Mouse (Mus musculus) stomach, postnatal 0 days (tissue): Measurements from ENCODE around the gene Lypla2. TPM values are rescaled to one million over a fixed set of nuclear protein-coding genes. Genes with fewer than 3 reads are reported as not detected.

Experiments used
- ATAC-seq: fragments of 200-750 bp; cut with Nextera tagmentation; 2 replicates; pipeline ENCODE4 v1.8.0; 2017; ENCODE audit not compliant: low FRiP score, low TSS enrichment
- DNase-seq: peaks from one replicate; pipeline ENCODE4 v3.0.0-alpha.2; 2016; ENCODE audit warnings: low spot score
- H3K27ac ChIP-seq: fragments of 300-500 bp; sonication (generic); replicated peaks from 2 replicates; pipeline ENCODE4 v1.5.1; 2014; ENCODE audit warnings: mild to moderate bottlenecking, control low read depth
- H3K27me3 ChIP-seq: fragments of 300-500 bp; sonication (generic); 2 replicates; pipeline ENCODE4 v1.6.1; 2014; ENCODE audit warnings: low read length; ENCODE audit not compliant: control insufficient read depth, insufficient read depth
- H3K36me3 ChIP-seq: fragments of 300-500 bp; sonication (generic); 2 replicates; pipeline ENCODE4 v1.6.1; 2014; ENCODE audit warnings: low read length, mixed read lengths; ENCODE audit not compliant: control insufficient read depth, insufficient read depth
- H3K4me1 ChIP-seq: fragments of 300-500 bp; sonication (generic); replicated peaks from 2 replicates; pipeline ENCODE4 v1.6.1; 2014; ENCODE audit warnings: antibody characterized with exemption; ENCODE audit not compliant: control insufficient read depth, insufficient read depth
- H3K4me2 ChIP-seq: fragments of 300-500 bp; sonication (generic); replicated peaks from 2 replicates; pipeline ENCODE4 v1.6.1; 2014; ENCODE audit warnings: low read depth, mild to moderate bottlenecking, control low read depth, moderate library complexity
- H3K4me3 ChIP-seq: fragments of 300-500 bp; sonication (generic); 2 replicates; pipeline ENCODE4 v1.5.1; 2014; ENCODE audit warnings: low read depth, low read length, control low read depth
- H3K9ac ChIP-seq: fragments of 300-500 bp; sonication (generic); 2 replicates; pipeline ENCODE4 v1.6.1; 2014; ENCODE audit warnings: mild to moderate bottlenecking, low read length, control low read depth, mixed read lengths
- H3K9me3 ChIP-seq: fragments of 300-500 bp; sonication (generic); 2 replicates; pipeline ENCODE4 v1.6.1; 2016; ENCODE audit warnings: low read length; ENCODE audit not compliant: control insufficient read depth
- CTCF ChIP-seq: IDR thresholded peaks from 2 replicates; pipeline ENCODE4 v1.5.1; 2016; ENCODE audit warnings: antibody characterized with exemption, low read depth, mild to moderate bottlenecking, moderate library complexity
- EP300 ChIP-seq: optimal IDR thresholded peaks from 2 replicates; pipeline ENCODE3; 2016; ENCODE audit warnings: antibody characterized with exemption
- WGBS: fragments of 180-500 bp; shearing (Covaris S2); extraction: QIAGEN DNeasy Blood & Tissue Kit; methylation state at CpG from one replicate; pipeline ENCODE4 v1.1.7; 2014; 5-methylcytosine and 5-hydroxymethylcytosine counted together
- polyA plus RNA-seq: library from polyadenylated mRNA; unstranded; fragments of >200 nt; fragmentation: Nextera tagmentation; extraction: Ambion mirVana; gene quantifications from 2 replicates; pipeline ENCODE4 v1.2.1, GENCODE M21; 2015

The Lypla2 gene
- polyA plus RNA-seq, 1 experiment from 2014 or later, result 88.6 TPM

- no peak for DNase-seq
- peaks cover 54% of the 10 kb centered on the region for H3K36me3 ChIP-seq
- ATAC-seq, result no peak
Measured at GRCm38 (mm10) chr4:136008782-136009447, 36.5 kb upstream of the Lypla2 start.

GRCm38 (mm10) chr4:136006821-136007220 is 34.4 kb upstream of the Lypla2 start:
- TF ChIP-seq EP300, result no peak
- Histone ChIP-seq H3K4me3 (no peak overlapping the region), H3K27ac (no peak overlapping the region), H3K4me2 (no peak overlapping the region), H3K4me1 (no peaks in the 10 kb centered on the region), H3K9ac (no peak overlapping the region), H3K36me3 (peaks cover 63% of the 10 kb centered on the region), H3K27me3 (no peaks in the 10 kb centered on the region), H3K9me3 (no peaks in the 10 kb centered on the region)
- ATAC-seq (no peak), DNase-seq (no peak)
- WGBS, result 83% methylated on average over 3 of the region's 3 CpGs

More at GRCm38 (mm10) chr4:136008782-136009447, 36.5 kb upstream of the Lypla2 start:
- WGBS, result 80% methylated on average over 8 of the region's 8 CpGs
- H3K9me3 ChIP-seq, result no peaks in the 10 kb centered on the region
- no peak overlapping the region for H3K4me2 ChIP-seq
- H3K27me3 ChIP-seq, result no peaks in the 10 kb centered on the region
- H3K9ac ChIP-seq, result no peak overlapping the region
- H3K4me1 ChIP-seq, result no peaks in the 10 kb centered on the region
- TF ChIP-seq EP300 (no peak), CTCF (no peak)
- no peak overlapping the region for H3K4me3 ChIP-seq
- no peak overlapping the region for H3K27ac ChIP-seq

GRCm38 (mm10) chr4:136004921-136005320 is 32.5 kb upstream of the Lypla2 start:
- 84% methylated on average over 2 of the region's 2 CpGs for WGBS
- peaks cover 48% of the 10 kb centered on the region for H3K36me3 ChIP-seq
- TF ChIP-seq CTCF, result no peak
- no peak for TF ChIP-seq EP300

GRCm38 (mm10) chr4:136004107-136004675 is 31.8 kb upstream of the Lypla2 start:
- no peaks in the 10 kb centered on the region for H3K4me1 ChIP-seq
- WGBS, result 80% methylated on average over 5 of the region's 5 CpGs
- H3K9ac ChIP-seq, result no peak overlapping the region
- H3K27me3 ChIP-seq, result no peaks in the 10 kb centered on the region
- ATAC-seq, result no peak
- no peak overlapping the region for H3K4me2 ChIP-seq
- no peak overlapping the region for H3K4me3 ChIP-seq
- peaks cover 46% of the 10 kb centered on the region for H3K36me3 ChIP-seq
- no peak for TF ChIP-seq EP300
- no peak for TF ChIP-seq CTCF
- no peak overlapping the region for H3K27ac ChIP-seq
- H3K9me3 ChIP-seq, result no peaks in the 10 kb centered on the region
- no peak for DNase-seq

More at GRCm38 (mm10) chr4:136004921-136005320, 32.5 kb upstream of the Lypla2 start:
- no peak for ATAC-seq
- no peak for DNase-seq
- Histone ChIP-seq H3K4me3 (no peak overlapping the region), H3K4me2 (no peak overlapping the region), H3K27me3 (no peaks in the 10 kb centered on the region), H3K9ac (no peak overlapping the region), H3K4me1 (no peaks in the 10 kb centered on the region), H3K9me3 (no peaks in the 10 kb centered on the region), H3K27ac (no peak overlapping the region)

- H3K36me3 ChIP-seq, result no peaks in the 10 kb centered on the region
- TF ChIP-seq CTCF, result no peak
- TF ChIP-seq EP300, result no peak
- H3K27ac ChIP-seq, result no peak overlapping the region
- no peak overlapping the region for H3K9ac ChIP-seq
- no peaks in the 10 kb centered on the region for H3K27me3 ChIP-seq
- ATAC-seq (no peak), DNase-seq (no peak)
- no peak overlapping the region for H3K4me2 ChIP-seq
- H3K9me3 ChIP-seq, result no peaks in the 10 kb centered on the region
- no peaks in the 10 kb centered on the region for H3K4me1 ChIP-seq
- 80% methylated on average over 4 of the region's 4 CpGs for WGBS
- H3K4me3 ChIP-seq, result no peak overlapping the region
Measured at GRCm38 (mm10) chr4:135995118-135995517, 22.7 kb upstream of the Lypla2 start.

GRCm38 (mm10) chr4:135993941-135994340 is 21.5 kb upstream of the Lypla2 start:
- 94% methylated on average over 6 of the region's 6 CpGs for WGBS

More at GRCm38 (mm10) chr4:135993941-135994340, 21.5 kb upstream of the Lypla2 start:
- no peak overlapping the region for H3K9ac ChIP-seq
- H3K9me3 ChIP-seq, result no peaks in the 10 kb centered on the region
- H3K4me2 ChIP-seq, result no peak overlapping the region
- no peak for TF ChIP-seq EP300
- no peak for TF ChIP-seq CTCF
- no peaks in the 10 kb centered on the region for H3K36me3 ChIP-seq
- H3K27me3 ChIP-seq, result no peaks in the 10 kb centered on the region
- no peak overlapping the region for H3K27ac ChIP-seq
- no peak for ATAC-seq
- DNase-seq, result no peak
- no peaks in the 10 kb centered on the region for H3K4me1 ChIP-seq
- H3K4me3 ChIP-seq, result no peak overlapping the region
